Mouse (Mus musculus): Measurements from ENCODE around the gene Lyz1. TPM values are rescaled to one million over a fixed set of nuclear protein-coding genes. Genes with fewer than 3 reads are reported as not detected.

Gene Lyz1
- polyA plus RNA-seq (2012; rRNA removed; ENCODE audit: low replicate concordance), result 27.0 and 34.5 TPM in 2 replicates

DNA sequence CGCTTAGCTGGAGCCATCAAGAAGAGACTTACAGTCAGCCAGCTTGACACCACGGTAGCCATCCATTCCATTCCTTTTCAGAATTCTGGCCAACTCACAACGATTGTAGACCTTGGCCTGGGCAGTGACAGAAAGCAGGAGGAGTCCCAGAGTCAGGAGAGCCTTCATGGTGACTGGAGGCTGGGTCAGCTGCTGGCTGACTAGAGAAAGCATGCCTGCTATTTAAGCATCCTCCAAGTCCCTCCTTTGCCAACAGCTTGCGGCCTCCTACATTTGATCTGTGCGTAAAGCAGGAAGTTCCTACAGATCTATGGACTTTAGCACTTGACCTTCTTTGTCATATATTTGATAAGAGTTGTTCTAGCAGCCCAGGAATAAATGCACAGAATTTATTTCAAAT, at the start of gene Lyz1:
Gene Lyz1 (minus strand): TSS at position 198 of the 400 bp plus-strand sequence.

DNA sequence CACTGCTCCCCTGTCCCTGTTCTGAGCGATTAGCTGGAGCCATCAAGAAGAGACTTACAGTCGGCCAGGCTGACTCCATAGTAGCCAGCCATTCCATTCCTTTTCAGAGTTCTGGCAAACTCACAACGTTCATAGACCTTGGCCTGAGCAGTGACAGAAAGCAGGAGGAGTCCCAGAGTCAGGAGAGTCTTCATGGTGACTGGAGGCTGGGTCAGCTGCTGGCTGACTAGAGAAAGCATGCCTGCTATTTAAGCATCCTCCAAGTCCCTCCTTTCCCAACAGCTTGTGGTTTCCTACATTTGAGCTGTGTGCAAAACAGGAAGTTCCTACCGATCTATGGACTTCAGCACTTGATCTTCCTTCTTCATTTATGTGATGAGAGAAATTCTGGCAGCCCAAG, 10.6 kb downstream of the Lyz1 start, which contains the start of gene Lyz2:
Gene Lyz2 (minus strand): TSS at position 273 of the 400 bp plus-strand sequence.

GRCm38 (mm10) chr10:117238603-117239002, 54.1 kb downstream of the Lyz1 start, which contains the start of gene 9530003J23Rik:
9530003J23Rik (minus strand) TSS chr10:117238703.

Other genes with a start within 250 kb of the Lyz1 start
- gene Lrrc10, start 247.5 kb downstream of the Lyz1 start, polyA plus RNA-seq (2012; rRNA removed; ENCODE audit: low replicate concordance), result not detected in 2 replicates
- gene Cct2, start 229.1 kb downstream of the Lyz1 start, polyA plus RNA-seq (2012; rRNA removed; ENCODE audit: low replicate concordance), result 86.4 and 129 TPM in 2 replicates
- gene Frs2, start 144.3 kb downstream of the Lyz1 start, polyA plus RNA-seq (2012; rRNA removed; ENCODE audit: low replicate concordance), result 12.8 and 27.1 TPM in 2 replicates
- gene Yeats4, start 68.4 kb downstream of the Lyz1 start, polyA plus RNA-seq (2012; rRNA removed; ENCODE audit: low replicate concordance), result 15.0 and 26.0 TPM in 2 replicates
- 0.24 TPM in 1 of 2 replicates, not detected in the other for gene 9530003J23Rik, start 54.2 kb downstream of the Lyz1 start, polyA plus RNA-seq (2012; rRNA removed; ENCODE audit: low replicate concordance)
- 594 and 634 TPM in 2 replicates for gene Lyz2, start 10.5 kb downstream of the Lyz1 start, polyA plus RNA-seq (2012; rRNA removed; ENCODE audit: low replicate concordance)
- gene Cpsf6, start 87.1 kb upstream of the Lyz1 start, polyA plus RNA-seq (2012; rRNA removed; ENCODE audit: low replicate concordance), result 28.9 and 66.1 TPM in 2 replicates